Mouse (Mus musculus) ovary, adult 18-20 months (tissue): ENCODE measurements around the gene Ifnar2.

Experiments used
- DNase-seq: peaks from one replicate; pipeline ENCODE4 v3.0.0; 2022; ENCODE audit warnings: low spot score, mixed read lengths

Gene Ifnar2

GRCm38 (mm10) chr16:91394826-91395410, 22.3 kb downstream of the Ifnar2 start:
- DNase-seq, result no peak

GRCm38 (mm10) chr16:91395633-91396392, 23.2 kb downstream of the Ifnar2 start:
- no peak for DNase-seq

GRCm38 (mm10) chr16:91396844-91397537, 24.4 kb downstream of the Ifnar2 start:
- no peak for DNase-seq

GRCm38 (mm10) chr16:91398030-91398429, 25.4 kb downstream of the Ifnar2 start:
- DNase-seq, result no peak

- no peak for DNase-seq
Measured at GRCm38 (mm10) chr16:91398944-91399343, 26.4 kb downstream of the Ifnar2 start.

- DNase-seq, result no peak
Measured at GRCm38 (mm10) chr16:91401569-91402165, 29.1 kb downstream of the Ifnar2 start.

GRCm38 (mm10) chr16:91403784-91404183, 31.2 kb downstream of the Ifnar2 start:
- no peak for DNase-seq

- DNase-seq, result no peak
Measured at GRCm38 (mm10) chr16:91404187-91404586, 31.6 kb downstream of the Ifnar2 start.

GRCm38 (mm10) chr16:91404828-91405577, 32.4 kb downstream of the Ifnar2 start:
- no peak for DNase-seq

- DNase-seq, result peak; percentile 70
Measured at GRCm38 (mm10) chr16:91405640-91406584, 33.3 kb downstream of the Ifnar2 start, which contains the start of gene Il10rb. TSS of gene Il10rb (plus strand) at chr16:91406164.

GRCm38 (mm10) chr16:91406585-91407220, 34.1 kb downstream of the Ifnar2 start:
- no peak for DNase-seq

- DNase-seq, result no peak
Measured at GRCm38 (mm10) chr16:91413102-91413844, 40.7 kb downstream of the Ifnar2 start.

- no peak for DNase-seq
Measured at GRCm38 (mm10) chr16:91415391-91416189, 43.0 kb downstream of the Ifnar2 start.

GRCm38 (mm10) chr16:91416357-91416756, 43.8 kb downstream of the Ifnar2 start:
- DNase-seq, result no peak

GRCm38 (mm10) chr16:91416938-91417337, 44.4 kb downstream of the Ifnar2 start:
- peak; percentile 50 for DNase-seq

- DNase-seq, result no peak
Measured at GRCm38 (mm10) chr16:91418531-91418930, 45.9 kb downstream of the Ifnar2 start.

GRCm38 (mm10) chr16:91425816-91426215, 53.2 kb downstream of the Ifnar2 start:
- DNase-seq, result no peak

- no peak for DNase-seq
Measured at GRCm38 (mm10) chr16:91426586-91426985, 54.0 kb downstream of the Ifnar2 start.

- DNase-seq, result no peak
Measured at GRCm38 (mm10) chr16:91427461-91427860, 54.9 kb downstream of the Ifnar2 start.
